Mouse (Mus musculus): Measurements from ENCODE around the gene Hepacam. TPM values are rescaled to one million over a fixed set of nuclear protein-coding genes. Genes with fewer than 3 reads are reported as not detected.

Gene Hepacam
- polyA plus RNA-seq, 1 experiment from 2014 or later: not detected

- Histone ChIP-seq H3K4me3 (ENCODE audit: low read depth, low read length) (no peak overlapping the region), H3K27me3 (replicated peaks; ENCODE audit: control insufficient read depth, insufficient read depth, low read length) (peaks cover 79% of the 10 kb centered on the region), H3K4me1 (replicated peaks; ENCODE audit: control insufficient read depth, insufficient read depth, low read length) (no peaks in the 10 kb centered on the region), H3K27ac (ENCODE audit: low read depth) (no peak overlapping the region), H3K4me2 (ENCODE audit: low read length) (no peak overlapping the region), H3K9me3 (ENCODE audit: control insufficient read depth, low read length) (no peaks in the 10 kb centered on the region), H3K36me3 (ENCODE audit: control insufficient read depth, insufficient read depth, low read length) (no peaks in the 10 kb centered on the region), H3K9ac (ENCODE audit: low read length) (no peak overlapping the region)
- DNase-seq (ENCODE audit: low spot score): no peak
- no peak for ATAC-seq (replicated peaks; ENCODE audit: low FRiP score, low TSS enrichment, low read depth)
- WGBS: 4% methylated on average over 18 of the region's 18 CpGs
Observed at GRCm38 (mm10) chr9:37433823-37434560, 66.8 kb downstream of the Hepacam start.

GRCm38 (mm10) chr9:37434932-37435331, 67.8 kb downstream of the Hepacam start:
- WGBS: 1% methylated on average over 14 of the region's 14 CpGs
- no peak for ATAC-seq (replicated peaks; ENCODE audit: low FRiP score, low TSS enrichment, low read depth)
- Histone ChIP-seq H3K4me2 (ENCODE audit: low read length) (no peak overlapping the region), H3K27ac (ENCODE audit: low read depth) (no peak overlapping the region), H3K4me1 (replicated peaks; ENCODE audit: control insufficient read depth, insufficient read depth, low read length) (no peaks in the 10 kb centered on the region), H3K9ac (ENCODE audit: low read length) (no peak overlapping the region), H3K36me3 (ENCODE audit: control insufficient read depth, insufficient read depth, low read length) (no peaks in the 10 kb centered on the region), H3K9me3 (ENCODE audit: control insufficient read depth, low read length) (no peaks in the 10 kb centered on the region), H3K27me3 (replicated peaks; ENCODE audit: control insufficient read depth, insufficient read depth, low read length) (peaks cover 70% of the 10 kb centered on the region), H3K4me3 (ENCODE audit: low read depth, low read length) (no peak overlapping the region)
- no peak for DNase-seq (ENCODE audit: low spot score)

GRCm38 (mm10) chr9:37435616-37436015, 68.5 kb downstream of the Hepacam start:
- Histone ChIP-seq H3K27ac (ENCODE audit: low read depth) (no peak overlapping the region), H3K27me3 (replicated peaks; ENCODE audit: control insufficient read depth, insufficient read depth, low read length) (peaks cover 63% of the 10 kb centered on the region), H3K4me3 (ENCODE audit: low read depth, low read length) (no peak overlapping the region), H3K4me1 (replicated peaks; ENCODE audit: control insufficient read depth, insufficient read depth, low read length) (no peaks in the 10 kb centered on the region), H3K9ac (ENCODE audit: low read length) (no peak overlapping the region), H3K4me2 (ENCODE audit: low read length) (no peak overlapping the region), H3K9me3 (ENCODE audit: control insufficient read depth, low read length) (no peaks in the 10 kb centered on the region), H3K36me3 (ENCODE audit: control insufficient read depth, insufficient read depth, low read length) (no peaks in the 10 kb centered on the region)
- no peak for ATAC-seq (replicated peaks; ENCODE audit: low FRiP score, low TSS enrichment, low read depth)
- WGBS: 8% methylated on average over 4 of the region's 4 CpGs
- no peak for DNase-seq (ENCODE audit: low spot score)

Other genes with a start within 250 kb of the Hepacam start
- 8.8 and 9.6 TPM in 2 replicates for gene Pknox2, start 219.9 kb upstream of the Hepacam start, polyA plus RNA-seq (2014; fragmentation: Nextera tagmentation; extraction: Ambion mirVana)
- gene Tmem218, start 159.1 kb upstream of the Hepacam start, polyA plus RNA-seq (2014; fragmentation: Nextera tagmentation; extraction: Ambion mirVana): 9.9 and 10.6 TPM in 2 replicates
- gene Slc37a2, start 111.6 kb upstream of the Hepacam start, polyA plus RNA-seq (2014; fragmentation: Nextera tagmentation; extraction: Ambion mirVana): 1.0 and 1.5 TPM in 2 replicates
- gene Ccdc15, start 18.9 kb upstream of the Hepacam start, polyA plus RNA-seq (2014; fragmentation: Nextera tagmentation; extraction: Ambion mirVana): 6.4 and 6.7 TPM in 2 replicates
- 9.8 and 12.8 TPM in 2 replicates for gene Robo4, start 34.5 kb downstream of the Hepacam start, polyA plus RNA-seq (2014; fragmentation: Nextera tagmentation; extraction: Ambion mirVana)
- not detected in 2 replicates for gene Robo3, start 65.9 kb downstream of the Hepacam start, polyA plus RNA-seq (2014; fragmentation: Nextera tagmentation; extraction: Ambion mirVana)
- 28.7 and 29.5 TPM in 2 replicates for gene Msantd2, start 122.0 kb downstream of the Hepacam start, polyA plus RNA-seq (2014; fragmentation: Nextera tagmentation; extraction: Ambion mirVana)
- 47.2 and 50.4 TPM in 2 replicates for gene Esam, start 160.7 kb downstream of the Hepacam start, polyA plus RNA-seq (2014; fragmentation: Nextera tagmentation; extraction: Ambion mirVana)
- gene Vsig2, start 171.9 kb downstream of the Hepacam start, polyA plus RNA-seq (2014; fragmentation: Nextera tagmentation; extraction: Ambion mirVana): 2.9 and 6.3 TPM in 2 replicates
- 2.5 and 3.4 TPM in 2 replicates for gene Nrgn, start 185.6 kb downstream of the Hepacam start, polyA plus RNA-seq (2014; fragmentation: Nextera tagmentation; extraction: Ambion mirVana)
- 12.2 and 13.0 TPM in 2 replicates for gene Siae, start 188.3 kb downstream of the Hepacam start, polyA plus RNA-seq (2014; fragmentation: Nextera tagmentation; extraction: Ambion mirVana)
- 4.7 and 4.8 TPM in 2 replicates for gene Spa17, start 246.4 kb downstream of the Hepacam start, polyA plus RNA-seq (2014; fragmentation: Nextera tagmentation; extraction: Ambion mirVana)

Data from intestine, embryonic 14.5 days (tissue).